Mouse (Mus musculus) lung, postnatal 0 days (tissue): ENCODE data around the gene Gm20388.

Experiments used
- CTCF ChIP-seq: IDR thresholded peaks from 2 replicates; pipeline ENCODE4 v1.5.1; 2016; ENCODE audit warnings: antibody characterized with exemption, mild to moderate bottlenecking
- EP300 ChIP-seq: IDR thresholded peaks from 2 replicates; pipeline ENCODE4 v1.6.1; 2016; ENCODE audit warnings: antibody characterized with exemption, mild to moderate bottlenecking, control low read depth

- no peak for TF ChIP-seq CTCF
- TF ChIP-seq EP300: no peak
Observed at GRCm38 (mm10) chr8:123411246-123411645, 3500.6 kb downstream of the Gm20388 start, which contains the start of gene Tubb3.
